Mouse (Mus musculus) gastrocnemius, postnatal 4 days (tissue): ENCODE data around the gene Ugt2b37. TPM values are rescaled to one million over a fixed set of nuclear protein-coding genes. Genes with fewer than 3 reads are reported as not detected.
"Not testable (repeated sequence)": the region's sequence is repeated elsewhere in the genome, so short reads cannot be mapped to it uniquely, and the experiment has no call there.

Source experiments
- DNase-seq, 2 experiments: peaks; one replicate each; pipeline ENCODE4 v3.0.0; 2021 to 2022; ENCODE audit warnings: low spot score in 2 of 2, mixed read lengths in 2 of 2
- long read RNA-seq, 2 experiments: library from polyadenylated mRNA; stranded (forward); transcript quantifications; one replicate each; pipeline ENCODE4 v2.0.0; 2021
- total RNA-seq, 2 experiments: library from RNA; stranded (reverse); gene quantifications; 2 replicates each; pipeline ENCODE4 v1.2.3; 2021

Ugt2b37 gene
- not detected for total RNA-seq
- long read RNA-seq, experiment 1, result 0 reads
- long read RNA-seq, experiment 2, result 0 reads

GRCm38 (mm10) chr5:87254676-87255075, at the start of gene Ugt2b37:
Gene Ugt2b37, minus strand, starts transcription at chr5:87254804.
- not testable (repeated sequence) for DNase-seq

GRCm38 (mm10) chr5:87286180-87286579, 31.6 kb upstream of the Ugt2b37 start:
- not testable (repeated sequence) for DNase-seq

GRCm38 (mm10) chr5:87275986-87276385, 21.4 kb upstream of the Ugt2b37 start:
- not testable (repeated sequence) for DNase-seq

DNA sequence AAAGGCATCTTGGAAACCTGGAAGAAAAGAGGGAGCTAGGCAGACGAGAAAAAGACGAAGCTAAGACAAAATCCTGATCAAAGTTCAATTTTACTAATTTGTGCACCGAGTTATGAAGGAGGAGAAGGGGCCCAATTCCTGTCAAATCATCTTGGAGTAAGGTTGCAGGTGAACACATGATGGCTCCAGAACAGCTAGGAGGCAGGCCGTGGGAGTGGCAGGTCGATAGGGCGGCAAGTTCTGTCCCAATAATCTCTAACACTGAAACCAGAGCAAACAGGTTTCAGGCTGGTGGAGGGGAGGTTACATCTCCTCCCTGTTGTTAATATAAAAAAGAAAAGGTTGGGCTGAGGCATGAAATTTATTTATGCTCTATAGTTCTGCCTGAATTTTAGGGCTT, 21.0 kb upstream of the Ugt2b37 start:
- no peak for DNase-seq

DNA sequence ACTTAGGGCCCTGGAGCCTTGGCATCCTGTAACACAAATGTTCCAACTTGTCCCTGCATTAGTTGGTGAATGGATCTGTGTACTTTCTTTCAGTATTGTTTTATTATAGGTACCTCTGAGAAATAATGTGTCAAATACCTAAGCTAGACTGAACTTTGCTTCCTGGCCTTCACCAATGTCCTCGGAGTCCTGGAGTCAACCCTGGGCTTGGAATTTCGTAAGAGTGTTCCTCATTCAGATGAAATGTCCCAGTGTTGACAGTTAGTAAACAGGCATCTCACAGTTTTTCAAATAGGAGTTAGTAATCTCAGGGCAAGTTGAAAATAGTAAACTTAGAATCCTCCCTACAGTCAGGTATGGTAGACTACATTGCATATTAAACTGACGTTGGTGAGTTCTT, 1.2 kb upstream of the Ugt2b37 start:
- no peak for DNase-seq

GRCm38 (mm10) chr5:87242140-87242539, 12.5 kb downstream of the Ugt2b37 start:
- DNase-seq, result not testable (repeated sequence)

GRCm38 (mm10) chr5:87196430-87196829, 58.2 kb downstream of the Ugt2b37 start:
- DNase-seq, result not testable (repeated sequence)

Other genes starting within 250 kb of the Ugt2b37 start
- not detected for gene Ugt2b36, start 162.2 kb downstream of the Ugt2b37 start, total RNA-seq
- under 1 TPM in 1 of 2 experiments, not detected in 1; 0.18 TPM for gene Ugt2b5, start 114.5 kb downstream of the Ugt2b37 start, total RNA-seq
- gene Ugt2a3, start 82.4 kb upstream of the Ugt2b37 start, total RNA-seq, result not detected
- not detected for gene Ugt2b38, start 169.4 kb upstream of the Ugt2b37 start, total RNA-seq
- not detected for gene Ugt2a2, start 227.5 kb upstream of the Ugt2b37 start, total RNA-seq
- not detected for gene Gm43638, start 232.0 kb upstream of the Ugt2b37 start, total RNA-seq
- not detected for gene Ugt2a1, start 236.1 kb upstream of the Ugt2b37 start, total RNA-seq